Mouse (Mus musculus): ENCODE measurements around the gene Iqschfp.

DNA sequence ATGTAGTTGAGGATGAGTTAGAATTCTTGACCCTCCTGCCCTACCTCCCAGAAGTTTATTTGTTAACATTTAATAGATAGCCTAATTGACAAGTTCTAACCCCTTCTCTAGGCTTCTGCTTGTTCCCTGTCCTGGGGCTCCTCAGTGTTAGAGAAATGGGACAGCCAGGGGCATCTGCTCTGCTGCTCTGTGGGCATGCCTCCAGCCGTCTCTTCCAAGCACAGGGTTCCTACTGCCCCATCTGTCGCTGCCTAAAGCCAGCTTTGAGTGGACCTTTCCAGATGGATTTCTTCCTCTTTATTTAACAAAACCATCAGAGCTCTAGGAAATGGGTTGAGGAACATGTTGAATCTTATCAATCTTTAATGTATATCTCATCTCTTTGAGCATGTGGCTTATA is 529.8 kb downstream of the Iqschfp start:
- TF ChIP-seq CTCF (IDR thresholded peaks at IDR 0.05; ENCODE audit: low read depth, low read length), result no peak
- no peak for TF ChIP-seq POLR2A (IDR thresholded peaks at IDR 0.05; ENCODE audit: extremely low read depth, insufficient read depth, low read length)
